Mouse (Mus musculus) T-cell, adult 66 days (primary cell): ENCODE measurements around the gene Cela1. TPM values are rescaled to one million over a fixed set of nuclear protein-coding genes. Genes with fewer than 3 reads are reported as not detected.

Experiments used
- total RNA-seq, 2 experiments: library from RNA; stranded (reverse); gene quantifications; 3 replicates in 1 of 2; 4 replicates in 1 of 2; pipeline ENCODE4 v1.2.4; 2023

The Cela1 gene
- total RNA-seq: 1 to 10 TPM; 2.5 to 3.1 TPM

DNA sequence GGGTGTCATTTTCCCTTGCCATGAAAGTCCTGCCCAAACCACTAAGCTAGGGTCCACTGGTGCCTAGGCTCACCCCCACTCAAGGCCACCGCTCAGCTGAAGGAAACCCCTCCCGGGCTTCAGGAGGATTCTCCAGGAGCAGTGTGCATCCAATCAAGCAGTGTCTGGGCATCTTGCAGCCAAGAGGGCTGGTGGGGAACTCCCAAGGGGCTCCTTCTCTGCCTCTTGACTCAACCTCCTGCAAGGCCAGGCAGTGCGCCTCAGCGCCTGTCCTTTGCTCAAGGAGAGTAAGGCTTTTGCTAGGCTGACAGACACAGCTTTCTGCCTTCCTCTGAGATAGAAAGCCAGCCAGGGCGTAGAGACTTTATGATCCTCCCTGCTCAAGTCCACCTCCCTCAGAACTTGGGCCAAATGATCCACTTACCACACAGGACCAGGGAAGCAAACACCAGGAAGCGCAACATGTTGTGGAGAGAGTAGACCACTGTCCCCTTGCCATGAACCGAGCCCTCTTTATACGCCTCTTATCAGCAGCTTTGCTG, at the start of gene Cela1:
Gene Cela1 (minus strand): TSS at position 492 of the 542 bp plus-strand sequence.

GRCm38 (mm10) chr15:100729281-100729985, 41.7 kb upstream of the Cela1 start, which contains the start of gene Galnt6:
Gene Galnt6, minus strand, starts transcription at chr15:100729376.

DNA sequence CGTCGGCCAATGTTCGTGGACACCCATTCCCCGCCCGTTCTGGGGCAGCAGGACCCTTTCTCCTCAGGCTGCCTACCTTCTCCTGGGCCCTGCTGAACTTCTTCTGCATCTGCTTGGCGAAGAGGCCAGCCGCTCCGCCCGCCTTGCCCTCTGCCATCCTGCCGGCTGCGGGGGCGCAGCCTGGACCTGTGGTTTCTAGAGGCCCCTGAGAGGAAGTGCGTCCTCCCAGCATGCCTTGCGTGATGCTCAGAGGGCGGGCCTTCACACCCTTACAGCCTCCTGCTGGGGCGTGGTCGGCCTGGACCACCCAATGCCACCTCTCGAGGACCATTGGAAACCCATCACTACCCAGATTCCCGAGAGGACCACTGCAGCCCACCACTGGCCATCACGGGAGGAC, 18.4 kb downstream of the Cela1 start, which contains the start of gene Bin2:
Gene Bin2 (minus strand): TSS at position 217 of the 400 bp plus-strand sequence.

GRCm38 (mm10) chr15:100636700-100637501, 50.8 kb downstream of the Cela1 start, which contains the start of gene Smagp:
Gene Smagp, minus strand, starts transcription at chr15:100636940.

Other genes with a start within 250 kb of the Cela1 start
- gene Letmd1, start 218.9 kb downstream of the Cela1 start, total RNA-seq: 10 to 100 TPM; 46.4 to 47.3 TPM
- 1 to 10 TPM; 6.6 to 7.3 TPM for gene Csrnp2, start 192.4 kb downstream of the Cela1 start, total RNA-seq
- gene Tfcp2, start 135.9 kb downstream of the Cela1 start, total RNA-seq: 10 to 100 TPM; 10.3 to 13.3 TPM
- 10 to 100 TPM; 46.0 to 64.0 TPM for gene Pou6f1, start 87.9 kb downstream of the Cela1 start, total RNA-seq
- gene Dazap2, start 72.6 kb downstream of the Cela1 start, total RNA-seq: 100 to 1,000 TPM; 357 to 372 TPM
- 1 to 10 TPM; 7.2 to 7.3 TPM for gene Smagp, start 51.0 kb downstream of the Cela1 start, total RNA-seq
- 100 to 1,000 TPM; 415 to 448 TPM for gene Bin2, start 18.4 kb downstream of the Cela1 start, total RNA-seq
- 100 to 1,000 TPM; 140 to 153 TPM for gene Galnt6, start 41.5 kb upstream of the Cela1 start, total RNA-seq
- gene Slc4a8, start 73.8 kb upstream of the Cela1 start, total RNA-seq: 10 to 100 TPM in 1 of 2 experiments, 1 to 10 TPM in 1; 9.2 to 10.2 TPM
- gene Scn8a, start 181.9 kb upstream of the Cela1 start, total RNA-seq: under 1 TPM in 1 of 2 experiments, not detected in 1; 0.12 TPM